Mouse (Mus musculus) lung, adult 2 months (tissue): Measurements from ENCODE around the gene Olfr1369-ps1. TPM values are rescaled to one million over a fixed set of nuclear protein-coding genes. Genes with fewer than 3 reads are reported as not detected.
A peak's percentile ranks its signal among the peaks of the same experiment; 100 is the strongest.

Experiments
- DNase-seq: peaks from one replicate; pipeline ENCODE4 v3.0.0; 2022
- H3K4me1 ChIP-seq: fragments of 200-500 bp; 2 replicates; pipeline ENCODE4 v1.6.1; 2011; ENCODE audit warnings: low read length; ENCODE audit not compliant: control insufficient read depth, insufficient read depth
- H3K4me3 ChIP-seq: fragments of 200-500 bp; replicated peaks from 2 replicates; pipeline ENCODE3; 2011; ENCODE audit warnings: low read depth, mild to moderate bottlenecking, control low read depth, low read length; ENCODE audit errors: extremely low read depth
- CTCF ChIP-seq: fragments of 200-500 bp; IDR thresholded peaks from 2 replicates; pipeline ENCODE4 v1.5.1; 2011; ENCODE audit warnings: mild to moderate bottlenecking, low read length, control low read depth; ENCODE audit not compliant: insufficient read depth
- POLR2A ChIP-seq: fragments of 200-500 bp; IDR thresholded peaks from 2 replicates; pipeline ENCODE4 v1.6.1; 2011; ENCODE audit warnings: low read depth, mild to moderate bottlenecking, control low read depth, low read length, borderline replicate concordance; ENCODE audit errors: extremely low read depth
- whole genome bisulfite sequencing: fragments of 180-500 bp; shearing (Covaris S2); methylation state at CpG from one replicate; pipeline ENCODE4 v1.1.7; 2018; 5-methylcytosine and 5-hydroxymethylcytosine counted together
- polyA plus RNA-seq: library from polyadenylated mRNA; depleted of rRNA; stranded (reverse); fragments of >200 nt; gene quantifications from 2 replicates; pipeline ENCODE4 v1.2.3, GENCODE M21; 2012

The Olfr1369-ps1 gene
- polyA plus RNA-seq, 1 experiment: not detected

DNA sequence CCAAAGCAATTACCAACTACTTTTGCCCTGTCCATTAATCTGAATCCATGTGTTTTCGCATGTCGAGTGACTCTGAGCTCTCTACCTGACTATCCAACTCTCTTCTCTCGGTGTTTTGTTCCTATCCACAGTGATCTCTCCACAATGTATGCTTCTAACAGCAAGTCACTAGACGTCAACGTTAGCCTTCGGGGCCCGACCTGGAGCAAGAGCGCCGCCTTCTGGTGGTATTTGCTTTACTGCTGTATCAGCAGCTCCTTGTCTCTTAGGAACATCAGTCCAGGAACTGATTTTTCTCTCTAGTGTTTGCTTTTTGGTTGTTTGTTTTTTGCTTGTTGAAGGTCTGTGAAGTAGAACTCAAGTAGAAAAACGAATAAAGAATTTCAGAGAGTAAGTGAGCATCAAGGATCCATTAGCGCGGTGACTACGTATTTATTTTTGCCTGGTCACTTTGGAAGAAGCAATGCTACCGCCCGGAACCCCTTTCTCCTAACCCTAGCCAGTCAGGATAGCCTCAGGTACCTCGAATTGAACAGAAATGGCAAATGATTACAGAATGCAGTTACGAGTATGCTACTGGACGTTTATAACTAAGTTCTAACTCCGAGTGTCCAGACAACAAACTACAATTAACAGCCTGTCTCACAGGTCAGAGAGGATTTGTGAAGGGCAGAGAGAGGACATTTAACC lies 47.6 kb downstream of the Olfr1369-ps1 start:
- peak overlapping the region; percentile 72 for H3K4me3 ChIP-seq
- DNase-seq: peak; percentile 84

DNA sequence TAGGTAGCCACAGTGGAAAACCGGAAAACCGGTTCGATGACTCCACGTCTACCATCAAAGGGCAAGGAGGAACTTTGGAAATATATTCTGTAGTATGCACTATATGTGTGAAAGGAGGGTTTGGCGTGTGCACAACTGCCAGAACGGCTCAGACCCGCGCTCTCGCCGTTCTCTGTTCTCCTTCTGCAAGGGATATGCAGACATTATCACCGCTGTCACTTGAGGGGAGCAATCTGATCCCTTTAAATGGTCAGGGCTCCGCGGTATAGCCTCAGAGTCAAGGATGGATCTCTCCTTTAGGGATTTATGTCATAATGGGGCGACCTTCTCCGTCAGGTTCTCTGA lies 48.2 kb downstream of the Olfr1369-ps1 start:
- DNase-seq: no peak
- H3K4me3 ChIP-seq: peak overlapping the region; percentile 72
- TF ChIP-seq POLR2A (no peak), CTCF (no peak)
- under 1% methylated on average over 15 of the region's 15 CpGs for WGBS
- H3K4me1 ChIP-seq: no peaks in the 10 kb centered on the region

More for the DNA sequence above, 47.6 kb downstream of the Olfr1369-ps1 start:
- H3K4me1 ChIP-seq: no peaks in the 10 kb centered on the region
- 2% methylated on average over 19 of the region's 19 CpGs for WGBS
- peak; percentile 75 for TF ChIP-seq CTCF
- no peak for TF ChIP-seq POLR2A

DNA sequence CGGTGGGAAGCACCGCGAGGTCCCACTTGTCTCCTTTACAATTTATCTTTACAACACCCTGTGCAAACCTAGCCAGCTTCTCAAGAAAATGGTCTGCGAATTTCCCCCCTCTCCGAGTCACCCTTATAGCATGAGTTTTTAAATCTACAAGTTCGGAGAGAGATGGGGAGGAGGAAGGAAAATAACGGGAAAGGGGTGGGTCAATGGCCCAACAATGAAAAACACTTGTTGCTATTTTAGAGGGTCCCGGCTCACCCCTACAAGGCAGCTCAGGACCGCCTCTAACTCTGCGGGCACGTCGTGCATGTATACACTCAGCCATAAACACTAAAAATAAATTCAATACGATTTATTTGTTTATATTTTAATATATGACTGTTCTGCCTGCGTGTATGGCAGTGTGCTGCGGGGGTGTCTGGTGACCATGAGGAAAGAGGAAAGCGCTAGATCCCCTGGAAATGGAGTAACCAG lies 48.8 kb downstream of the Olfr1369-ps1 start:
- TF ChIP-seq POLR2A (no peak), CTCF (no peak)
- Histone ChIP-seq H3K4me3 (peak overlapping the region; percentile 72), H3K4me1 (no peaks in the 10 kb centered on the region)
- under 1% methylated on average over 16 of the region's 16 CpGs for WGBS
- DNase-seq: no peak

DNA sequence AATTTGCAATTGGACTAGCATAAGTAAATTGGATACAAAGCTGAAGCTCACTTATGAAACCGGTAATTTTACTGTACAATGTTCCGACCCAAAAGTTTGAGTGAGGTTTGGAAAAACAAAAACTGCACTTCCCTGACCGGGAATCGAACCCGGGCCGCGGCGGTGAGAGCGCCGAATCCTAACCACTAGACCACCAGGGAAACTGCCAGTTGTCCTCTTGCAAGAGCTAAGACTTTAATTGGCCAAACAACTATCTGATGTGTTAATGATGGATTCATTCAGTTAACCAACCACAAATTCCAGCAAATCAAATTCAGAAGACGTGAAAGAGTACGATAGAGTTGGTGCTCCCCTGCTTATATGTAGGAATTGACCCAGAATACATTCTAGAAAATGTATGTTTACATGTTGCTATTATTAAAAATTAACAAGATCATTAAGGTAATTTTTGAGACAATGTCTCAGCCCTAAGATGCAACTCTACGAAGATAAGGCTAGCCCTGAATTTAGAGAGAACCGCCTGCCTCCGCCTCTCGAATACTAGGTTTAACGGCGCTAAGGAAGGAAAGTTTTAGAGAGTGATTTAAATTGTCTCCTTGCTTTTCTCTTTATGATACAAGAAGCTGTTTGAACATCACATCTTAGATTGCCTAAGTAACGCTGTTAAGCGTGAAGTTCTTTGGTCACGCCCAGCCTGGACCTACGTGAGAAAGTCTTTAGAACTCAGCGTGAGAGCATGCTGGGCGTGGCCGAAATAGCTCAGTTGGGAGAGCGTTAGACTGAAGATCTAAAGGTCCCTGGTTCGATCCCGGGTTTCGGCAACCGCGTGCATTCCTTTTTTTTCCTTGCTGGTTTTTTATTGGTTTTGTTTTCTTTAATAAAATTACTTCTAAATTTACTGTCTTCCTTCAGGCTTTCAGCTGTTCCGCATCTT lies 49.6 kb downstream of the Olfr1369-ps1 start:
- no peak for TF ChIP-seq CTCF
- TF ChIP-seq POLR2A: no peak
- Histone ChIP-seq H3K4me3 (peak overlapping the region; percentile 72), H3K4me1 (no peaks in the 10 kb centered on the region)
- WGBS: under 1% methylated on average over 32 of the region's 32 CpGs
- peak; percentile 94 for DNase-seq

DNA sequence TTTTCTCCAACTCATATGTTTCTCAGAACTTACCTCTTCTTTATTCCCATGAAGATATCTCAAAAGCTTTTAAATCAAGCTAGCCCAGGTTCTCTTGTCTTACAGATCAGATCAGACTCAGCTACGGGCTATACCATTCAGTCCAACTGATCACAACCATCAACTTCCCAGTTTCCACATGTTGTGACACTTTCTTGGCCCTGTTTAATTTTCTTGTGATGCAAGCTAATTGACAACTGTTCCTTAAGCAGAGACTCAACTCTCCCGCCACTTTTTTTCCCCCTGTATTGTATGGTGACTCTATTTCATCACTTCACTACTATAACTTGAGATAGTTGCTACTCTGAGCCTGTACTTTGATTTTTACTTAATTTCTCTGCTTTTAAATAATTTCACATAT lies 50.3 kb downstream of the Olfr1369-ps1 start:
- no peak overlapping the region for H3K4me3 ChIP-seq
- DNase-seq: no peak
- WGBS: 38% methylated on average over 2 of the region's 2 CpGs
- no peaks in the 10 kb centered on the region for H3K4me1 ChIP-seq
- TF ChIP-seq CTCF: no peak

DNA sequence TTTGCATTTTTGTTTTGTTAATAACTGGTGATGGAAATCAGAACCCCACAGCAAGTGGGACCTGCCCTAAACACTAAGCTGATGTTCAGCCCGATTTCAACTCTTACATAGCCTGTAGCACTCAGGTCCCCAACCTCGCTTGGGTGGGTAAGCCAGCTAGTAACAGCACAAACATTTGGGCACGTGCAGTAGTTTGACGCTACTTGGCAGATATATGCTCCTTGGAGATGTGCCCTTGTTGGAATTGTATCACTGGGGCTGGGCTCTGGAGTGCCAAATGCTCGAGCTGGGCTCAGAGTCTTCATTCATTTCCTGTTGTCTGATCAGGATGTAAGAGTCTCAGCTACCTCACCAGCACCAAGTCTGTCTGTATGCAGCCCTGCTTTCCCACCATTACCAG lies 51.3 kb downstream of the Olfr1369-ps1 start:
- H3K4me1 ChIP-seq: no peaks in the 10 kb centered on the region; the same call in 1 of the 2 replicates
- TF ChIP-seq POLR2A (no peak), CTCF (no peak)
- no peak for DNase-seq
- H3K4me3 ChIP-seq: no peak overlapping the region
- WGBS: 49% methylated on average over 5 of the region's 5 CpGs

DNA sequence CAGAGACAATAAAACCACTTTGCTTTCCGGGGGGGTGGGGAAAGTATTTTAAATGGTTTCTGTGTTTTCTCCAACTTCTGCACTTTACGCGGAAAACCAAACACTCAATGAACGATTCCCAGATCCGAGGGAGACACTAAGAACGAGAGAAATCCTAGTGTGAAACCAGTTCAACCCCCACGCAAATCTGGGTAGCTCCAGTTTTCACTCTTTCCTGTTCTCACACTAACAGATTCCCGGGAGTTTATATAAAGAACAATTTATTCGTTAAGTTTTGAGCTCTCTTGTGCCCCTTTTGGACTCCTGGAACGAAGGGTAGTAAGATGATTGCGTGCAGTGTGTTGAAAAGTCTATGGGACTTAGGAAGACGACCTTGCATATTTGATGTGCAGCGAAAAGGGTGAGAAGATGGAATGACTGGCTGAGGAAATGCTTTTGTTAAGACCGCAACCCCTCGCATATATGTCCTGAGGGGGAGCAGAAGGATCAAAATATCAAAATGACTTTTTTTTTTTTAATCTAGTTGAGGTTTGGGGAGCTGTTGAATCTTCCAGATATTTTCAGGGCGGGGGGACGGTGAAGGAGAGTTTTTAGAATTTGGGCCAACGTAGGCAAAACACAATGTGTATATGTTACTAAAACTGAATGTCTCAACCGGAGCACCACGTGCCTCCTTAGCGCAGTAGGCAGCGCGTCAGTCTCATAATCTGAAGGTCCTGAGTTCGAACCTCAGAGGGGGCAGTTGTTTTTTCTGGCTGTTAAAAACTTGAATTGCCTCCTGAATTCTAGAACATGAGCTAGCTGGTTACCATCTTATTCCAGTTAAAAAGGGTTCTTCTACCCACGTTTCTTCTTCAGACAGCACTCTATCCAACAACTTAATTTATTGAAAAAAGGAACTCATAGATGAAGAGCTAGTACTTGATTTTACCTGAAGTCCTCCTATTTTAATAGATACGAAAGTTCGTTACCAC lies 55.9 kb downstream of the Olfr1369-ps1 start:
- Histone ChIP-seq H3K4me1 (no peaks in the 10 kb centered on the region; the same call in 1 of the 2 replicates), H3K4me3 (peak overlapping the region; percentile 54)
- whole genome bisulfite sequencing: 2% methylated on average over 27 of the region's 27 CpGs
- TF ChIP-seq POLR2A: no peak
- TF ChIP-seq CTCF: no peak
- DNase-seq: peak; percentile 66

DNA sequence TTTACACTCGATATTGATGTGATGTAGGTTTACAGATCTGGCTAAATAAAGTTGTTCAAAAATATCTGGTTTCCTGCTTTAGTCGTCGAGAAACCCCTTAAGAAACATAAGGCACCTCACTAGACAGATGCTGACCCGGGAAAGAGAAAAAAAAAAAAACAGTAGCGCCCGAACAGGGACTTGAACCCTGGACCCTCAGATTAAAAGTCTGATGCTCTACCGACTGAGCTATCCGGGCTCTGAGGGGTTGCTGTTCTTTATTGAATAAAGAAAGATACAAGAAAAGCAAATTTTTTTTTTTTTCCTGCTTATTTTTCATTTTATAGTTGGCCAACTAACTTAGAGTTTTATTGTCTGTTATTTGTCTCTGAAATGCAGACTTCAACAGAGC lies 56.6 kb downstream of the Olfr1369-ps1 start:
- Histone ChIP-seq H3K4me1 (no peaks in the 10 kb centered on the region; the same call in 1 of the 2 replicates), H3K4me3 (peak overlapping the region; percentile 71)
- TF ChIP-seq POLR2A (no peak), CTCF (no peak)
- DNase-seq: no peak
- WGBS: 2% methylated on average over 8 of the region's 8 CpGs
